Mouse (Mus musculus): ENCODE results near the gene 4930469K13Rik. TPM values are rescaled to one million over a fixed set of nuclear protein-coding genes. Genes with fewer than 3 reads are reported as not detected.

4930469K13Rik gene
- polyA plus RNA-seq (2017; shearing (Covaris generic)), result 1 to 10 TPM; 1.2 to 5.7 TPM

DNA sequence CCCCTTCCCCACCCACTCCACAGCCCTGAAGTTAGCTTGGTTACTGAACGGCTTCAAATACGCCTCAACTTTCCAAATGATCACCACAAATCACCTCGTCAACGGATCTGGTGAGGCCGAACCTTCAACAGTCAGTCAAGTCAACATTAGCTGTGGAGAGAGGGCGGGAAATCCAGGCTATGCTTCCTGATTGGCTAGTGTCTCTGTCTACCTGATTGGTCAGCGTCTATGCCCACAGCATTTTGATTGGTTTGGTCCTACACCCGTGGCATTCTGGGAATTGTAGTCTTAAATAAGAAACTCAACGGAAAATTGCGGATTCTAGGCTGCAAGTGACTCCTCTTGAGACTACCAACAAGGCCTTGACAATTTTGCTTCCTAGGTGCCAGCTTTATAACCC lies at the start of gene 4930469K13Rik:
4930469K13Rik (minus strand) TSS at position 133 of the 400 bp plus-strand sequence.

DNA sequence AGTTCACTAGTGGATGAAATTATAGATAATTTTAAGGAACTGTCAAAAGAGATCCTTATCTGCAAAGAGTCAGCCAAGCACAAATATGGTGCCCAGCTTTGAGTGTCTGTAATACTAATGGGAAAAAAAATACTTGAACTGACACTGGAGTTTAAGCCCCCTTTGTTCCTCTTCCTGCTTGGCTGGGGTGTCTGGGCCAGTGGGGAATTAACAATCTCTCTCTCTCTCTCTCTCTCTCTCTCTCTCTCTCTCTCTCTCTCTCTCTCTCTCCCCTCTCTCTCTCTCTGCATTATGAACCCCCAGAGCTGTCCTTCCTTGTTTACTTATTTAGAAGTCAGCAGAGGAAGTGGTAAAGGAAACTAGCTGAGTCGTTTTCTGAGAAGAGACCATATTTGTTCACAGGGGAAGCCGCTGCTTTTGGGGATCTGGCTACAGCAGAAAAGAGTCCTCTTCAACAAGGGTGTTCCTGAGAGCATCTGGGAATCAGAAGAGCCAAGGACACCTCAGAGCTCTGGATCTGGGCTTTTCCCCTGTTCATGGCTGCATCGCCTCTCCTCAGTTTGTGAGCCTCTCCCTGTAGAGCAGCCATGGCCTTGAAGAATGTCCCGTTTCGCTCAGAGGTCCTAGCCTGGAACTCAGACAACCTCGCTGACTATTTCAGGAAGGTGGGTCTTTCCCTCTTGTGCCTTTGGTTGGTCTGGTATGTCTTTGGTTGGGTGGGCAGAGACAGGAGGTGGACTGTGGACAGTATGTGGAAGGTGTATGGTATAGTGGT lies 51.4 kb downstream of the 4930469K13Rik start, which contains the start of gene Lcp2:
Lcp2 (plus strand) TSS at position 154 of the 775 bp plus-strand sequence.

DNA sequence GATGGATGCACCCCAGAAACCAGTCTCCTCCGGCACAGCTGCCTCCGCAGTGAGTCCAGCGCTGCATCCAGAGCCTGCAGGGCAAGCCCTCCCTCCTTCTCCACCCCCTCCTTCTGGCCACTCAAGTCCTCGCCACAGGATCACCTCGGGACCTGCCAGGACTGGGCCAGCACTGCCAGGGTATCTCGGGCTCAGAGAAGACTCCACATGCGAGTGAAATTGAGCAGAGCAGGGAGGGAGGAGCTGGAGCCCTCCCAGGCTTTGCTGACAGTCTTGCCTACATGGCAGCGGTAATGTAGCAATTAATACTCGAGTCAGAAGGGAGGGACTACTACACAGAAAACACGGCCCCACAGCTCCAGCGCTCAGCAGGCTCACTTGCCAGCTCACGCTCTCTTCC lies 105.4 kb downstream of the 4930469K13Rik start, which contains the start of gene Kcnip1:
Kcnip1 (minus strand) TSS at position 215 of the 400 bp plus-strand sequence.

DNA sequence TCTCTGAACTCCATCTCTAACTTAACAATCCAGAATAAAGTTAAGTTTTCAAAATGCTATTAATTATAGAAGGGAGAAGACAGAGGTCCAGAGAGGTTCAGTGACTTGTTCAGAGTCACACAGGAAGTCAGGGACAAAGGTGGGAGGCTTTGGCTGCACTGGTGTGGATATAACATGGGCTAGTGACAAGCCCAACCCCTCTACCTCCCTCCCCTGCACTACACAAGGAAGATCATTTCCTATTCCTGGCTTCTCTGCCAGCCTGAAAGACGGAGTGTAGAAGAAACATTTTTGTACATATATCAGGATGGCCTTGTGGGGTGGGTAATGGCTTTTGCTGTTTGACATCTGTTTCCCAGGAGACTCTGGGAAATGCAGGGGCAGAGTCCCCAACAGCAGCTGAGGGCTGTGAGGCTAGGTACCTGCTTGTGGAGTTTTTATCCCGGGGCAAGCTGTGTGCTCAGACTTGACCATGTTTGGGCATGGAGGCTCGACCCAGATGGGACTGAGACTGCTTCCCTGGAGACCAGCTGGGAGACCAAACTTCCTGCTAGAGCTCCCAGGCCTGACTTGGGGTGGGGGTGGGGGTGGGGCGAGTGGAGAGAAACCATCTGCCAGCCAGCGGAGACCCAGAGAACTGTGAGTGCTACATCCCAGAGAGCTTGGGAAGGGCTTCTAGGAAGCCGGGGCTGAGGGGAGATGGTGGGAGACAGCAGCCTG lies 135.5 kb downstream of the 4930469K13Rik start, which contains the start of gene Kcnmb1:
Kcnmb1 (plus strand) TSS at position 326 of the 720 bp plus-strand sequence.

Other genes starting within 250 kb of the 4930469K13Rik start
- under 1 TPM; 0.23 to 0.76 TPM for gene Kcnmb1, start 135.5 kb downstream of the 4930469K13Rik start, polyA plus RNA-seq (2017; shearing (Covaris generic))
- under 1 TPM in 1 of 2 experiments, not detected in 1; 0.07 TPM for gene Kcnip1, start 105.4 kb downstream of the 4930469K13Rik start, polyA plus RNA-seq (2017; shearing (Covaris generic))
- 100 to 1,000 TPM; 400 to 426 TPM for gene Lcp2, start 51.6 kb downstream of the 4930469K13Rik start, polyA plus RNA-seq (2017; shearing (Covaris generic))
- not detected for gene Foxi1, start 109.5 kb upstream of the 4930469K13Rik start, polyA plus RNA-seq (2017; shearing (Covaris generic))
- 1 to 10 TPM; 4.0 to 6.5 TPM for gene Fam196b, start 216.3 kb upstream of the 4930469K13Rik start, polyA plus RNA-seq (2017; shearing (Covaris generic))

All from activated CD4-positive, CD25-positive, alpha-beta regulatory T cell (primary cell).